In genomic region chr2:27842893-27843292, GRCm38 (mm10) we compare ENCODE assay signal across 32 mouse cellular contexts. TPM values are rescaled to one million over a fixed set of nuclear protein-coding genes. Genes with fewer than 3 reads are reported as not detected.
DNase-seq lines count a peak whose midpoint lies in the region; ATAC-seq and TF ChIP-seq lines count a peak whose summit lies in the region.
"Had no signal": no experiment of that assay in that cellular context is flagged by ENCODE, and none has a peak within 500 bp of the region (broad histone marks: within the 10 kb centered on the region; RNA-seq: fewer than 3 reads in every experiment).

No protein-coding gene starts in this region.

- H3K4me1 ChIP-seq in embryonic facial prominence, embryonic 11.5 days (ENCODE audit: control insufficient read depth, insufficient read depth, low read length): no peaks in the 10 kb centered on the region
- peaks cover 32% of the 10 kb centered on the region for H3K4me1 ChIP-seq in limb, embryonic 14.5 days (ENCODE audit: control insufficient read depth, insufficient read depth, low read length)
- H3K4me1 ChIP-seq in lung, adult 2 months (ENCODE audit: control insufficient read depth, insufficient read depth, low read length): no peaks in the 10 kb centered on the region
- no peaks in the 10 kb centered on the region for H3K4me1 ChIP-seq in liver, embryonic 11.5 days (replicated peaks; ENCODE audit: control insufficient read depth, insufficient read depth, low read length)
- H3K4me1 ChIP-seq: midbrain, embryonic 15.5 days had no signal

- no peaks in the 10 kb centered on the region for H3K79me2 ChIP-seq in C2C12 (ENCODE audit: control insufficient read depth, insufficient read depth)

- no peaks in the 10 kb centered on the region for H3K79me3 ChIP-seq in C2C12 (ENCODE audit: low read depth)

- peak; percentile 67 for DNase-seq in 3134 (ENCODE audit: extremely low read depth, insufficient read length, low spot score)
- peak; percentile 8 for DNase-seq in embryonic facial prominence, embryonic 11.5 days (ENCODE audit: low spot score)
- DNase-seq in limb, embryonic 14.5 days (ENCODE audit: low spot score): no peak
- DNase-seq in left cerebral cortex, postnatal 10 days (ENCODE audit: extremely low spot score in 1 of 2, low spot score in 2 of 2): no peak
- no peak for DNase-seq in lung, adult 2 months
- DNase-seq in layer of hippocampus, postnatal 10 days (ENCODE audit: low spot score in 2 of 2): no peak
- no peak for DNase-seq in liver, embryonic 11.5 days (ENCODE audit: low spot score)
- DNase-seq: adrenal gland, adult 2 months; adrenal gland, postnatal 36 days; cerebellum, adult 18-20 months; cerebellum, postnatal 14 days; gastrocnemius, postnatal 10 days; heart, adult 2 months; heart, postnatal 14 days; kidney, adult 2 months; lung, embryonic 14.5 days; lung, postnatal 14 days; right cerebral cortex, adult 18-20 months; thymus, postnatal 4 days had no signal

- H3K27ac ChIP-seq in embryonic facial prominence, embryonic 11.5 days (replicated peaks; ENCODE audit: low read depth, low read length): no peak overlapping the region
- 0 out of 2 replicates have a peak overlapping the region, but pooled peaks have one; percentile 10 for H3K27ac ChIP-seq in limb, embryonic 14.5 days (replicated peaks; ENCODE audit: low read depth, low read length)
- no peak overlapping the region for H3K27ac ChIP-seq in liver, embryonic 11.5 days (ENCODE audit: low read depth, low read length)
- H3K27ac ChIP-seq: embryonic facial prominence, embryonic 12.5 days; heart, adult 2 months; heart, embryonic 13.5 days; hindbrain, postnatal 0 days; intestine, embryonic 15.5 days; limb, embryonic 12.5 days; liver, embryonic 14.5 days; midbrain, embryonic 15.5 days had no signal

- H3K27me3 ChIP-seq in C2C12 (ENCODE audit: control insufficient read depth, insufficient read depth, insufficient read length): no peaks in the 10 kb centered on the region
- no peaks in the 10 kb centered on the region for H3K27me3 ChIP-seq in embryonic facial prominence, embryonic 11.5 days (ENCODE audit: control insufficient read depth, insufficient read depth, low read length)
- no peaks in the 10 kb centered on the region for H3K27me3 ChIP-seq in limb, embryonic 14.5 days (ENCODE audit: control insufficient read depth, insufficient read depth, low read length)
- H3K27me3 ChIP-seq in liver, embryonic 11.5 days (replicated peaks; ENCODE audit: control insufficient read depth, insufficient read depth, low read length): no peaks in the 10 kb centered on the region
- H3K27me3 ChIP-seq: embryonic facial prominence, embryonic 12.5 days; heart, embryonic 13.5 days; intestine, embryonic 15.5 days; limb, embryonic 12.5 days; midbrain, embryonic 15.5 days had no signal

- ATAC-seq in embryonic facial prominence, embryonic 11.5 days (replicated peaks; ENCODE audit: insufficient number of reproducible peaks, low FRiP score, low TSS enrichment, low read depth): no peak
- no peak for ATAC-seq in limb, embryonic 14.5 days (ENCODE audit: low FRiP score, low read depth)
- no peak for ATAC-seq in liver, embryonic 11.5 days (replicated peaks; ENCODE audit: low FRiP score)
- ATAC-seq: activated CD4-positive, CD25-positive, alpha-beta regulatory T cell, adult 4 months; forebrain, embryonic 16.5 days; hindbrain, postnatal 0 days; intestine, embryonic 15.5 days; midbrain, embryonic 15.5 days had no signal

- 67% methylated on average over 13 of the region's 13 CpGs for WGBS in embryonic facial prominence, embryonic 11.5 days
- WGBS in limb, embryonic 14.5 days: 40% methylated on average over 13 of the region's 13 CpGs
- WGBS in lung, adult 2 months: 70% methylated on average over 13 of the region's 13 CpGs
- 69% methylated on average over 13 of the region's 13 CpGs for WGBS in liver, embryonic 11.5 days

- no peak for TF ChIP-seq CTCF in C2C12 (IDR thresholded peaks at IDR 0.05; ENCODE audit: control insufficient read depth, insufficient read depth, insufficient read length)
- no peak for TF ChIP-seq CTCF in lung, adult 2 months (IDR thresholded peaks at IDR 0.05; ENCODE audit: insufficient read depth, low read length)

- intact Hi-C loops in left cerebral cortex, postnatal 10 days (cut with DNase I): no loop called here

- no peak overlapping the region for H3K4me3 ChIP-seq in C2C12 (ENCODE audit: insufficient read depth, poor library complexity, severe bottlenecking)
- H3K4me3 ChIP-seq in embryonic facial prominence, embryonic 11.5 days (ENCODE audit: low read depth, low read length): no peak overlapping the region
- H3K4me3 ChIP-seq in limb, embryonic 14.5 days (replicated peaks; ENCODE audit: low read length): no peak overlapping the region
- no peak overlapping the region for H3K4me3 ChIP-seq in lung, adult 2 months (replicated peaks; ENCODE audit: extremely low read depth, low read depth, low read length)
- no peak overlapping the region for H3K4me3 ChIP-seq in liver, embryonic 11.5 days (ENCODE audit: low read depth, low read length)
- H3K4me3 ChIP-seq: embryonic facial prominence, embryonic 12.5 days; erythroblast, embryonic 14.5 days; heart, adult 2 months; heart, embryonic 13.5 days; intestine, embryonic 15.5 days; limb, embryonic 12.5 days; midbrain, embryonic 15.5 days had no signal

- no peaks in the 10 kb centered on the region for H3K36me3 ChIP-seq in C2C12 (ENCODE audit: control insufficient read depth, insufficient read depth)
- no peaks in the 10 kb centered on the region for H3K36me3 ChIP-seq in embryonic facial prominence, embryonic 11.5 days (replicated peaks; ENCODE audit: control insufficient read depth, insufficient read depth, low read depth, low read length)
- no peaks in the 10 kb centered on the region for H3K36me3 ChIP-seq in limb, embryonic 14.5 days (ENCODE audit: control insufficient read depth, insufficient read depth, low read length)
- no peaks in the 10 kb centered on the region for H3K36me3 ChIP-seq in liver, embryonic 11.5 days (ENCODE audit: control insufficient read depth, insufficient read depth, low read length)
- H3K36me3 ChIP-seq: embryonic facial prominence, embryonic 12.5 days; G1E; heart, embryonic 13.5 days; intestine, embryonic 15.5 days; limb, embryonic 12.5 days; midbrain, embryonic 15.5 days had no signal

- TF ChIP-seq POLR2A in limb, embryonic 14.5 days (IDR thresholded peaks at IDR 0.05; ENCODE audit: borderline replicate concordance, extremely low read depth, insufficient read depth, insufficient read length): no peak
- TF ChIP-seq POLR2A in lung, adult 2 months (IDR thresholded peaks at IDR 0.05; ENCODE audit: borderline replicate concordance, extremely low read depth, low read depth, low read length): no peak

- no peaks in the 10 kb centered on the region for H3K9me3 ChIP-seq in embryonic facial prominence, embryonic 11.5 days (replicated peaks; ENCODE audit: control insufficient read depth, low read length)
- H3K9me3 ChIP-seq in limb, embryonic 14.5 days (ENCODE audit: control insufficient read depth, low read length): no peaks in the 10 kb centered on the region
- H3K9me3 ChIP-seq in liver, embryonic 11.5 days (ENCODE audit: control insufficient read depth, low read length): no peaks in the 10 kb centered on the region
- H3K9me3 ChIP-seq: embryonic facial prominence, embryonic 12.5 days; G1E; heart, embryonic 13.5 days; intestine, embryonic 15.5 days; limb, embryonic 12.5 days; midbrain, embryonic 15.5 days had no signal

- no peak overlapping the region for H3K4me2 ChIP-seq in embryonic facial prominence, embryonic 11.5 days (ENCODE audit: low read depth, low read length)
- H3K4me2 ChIP-seq in limb, embryonic 14.5 days (replicated peaks; ENCODE audit: low read depth, low read length, severe bottlenecking): no peak overlapping the region
- no peak overlapping the region for H3K4me2 ChIP-seq in liver, embryonic 11.5 days
- H3K4me2 ChIP-seq: embryonic facial prominence, embryonic 12.5 days; heart, embryonic 13.5 days; intestine, embryonic 15.5 days; limb, embryonic 12.5 days; lung, embryonic 14.5 days; midbrain, embryonic 15.5 days had no signal

- no peak overlapping the region for H3K9ac ChIP-seq in embryonic facial prominence, embryonic 11.5 days (replicated peaks; ENCODE audit: low read length)
- no peak overlapping the region for H3K9ac ChIP-seq in limb, embryonic 14.5 days (ENCODE audit: low read depth, low read length, severe bottlenecking)
- H3K9ac ChIP-seq in liver, embryonic 11.5 days (ENCODE audit: low read depth, low read length): no peak overlapping the region
- H3K9ac ChIP-seq: embryonic facial prominence, embryonic 12.5 days; heart, embryonic 13.5 days; intestine, embryonic 15.5 days; limb, embryonic 12.5 days; liver, embryonic 14.5 days; lung, embryonic 14.5 days; midbrain, embryonic 15.5 days had no signal

- no peak overlapping the region for H3ac ChIP-seq in C2C12 (ENCODE audit: control insufficient read depth, insufficient read length, low read depth)

TF ChIP-seq in C2C12, 6 proteins besides CTCF, POLR2A, EP300 and RAD21:
- TF ChIP-seq USF1 (IDR thresholded peaks at IDR 0.05; ENCODE audit: low read depth) (peak; percentile 58), MYOG (IDR thresholded peaks at IDR 0.05; ENCODE audit: control insufficient read depth, extremely low read depth, insufficient read length) (no peak), CEBPB (IDR thresholded peaks at IDR 0.05; ENCODE audit: low read depth) (no peak), MAX (IDR thresholded peaks at IDR 0.05) (peak; percentile 100), FOSL1 (IDR thresholded peaks at IDR 0.05; ENCODE audit: insufficient read depth, low read length, poor library complexity, severe bottlenecking) (peak; percentile 17), MYOD1 (IDR thresholded peaks at IDR 0.05; ENCODE audit: control insufficient read depth, insufficient read length, low read depth) (peak; percentile 17)

RNA-seq across cellular contexts. Expression of gene Col5a1, which starts 43.3 kb away (rescaled TPM):
- polyA plus RNA-seq in C2C12 (2012; fragmentation: generic; extraction: Trizol): 37.9 TPM
- polyA plus RNA-seq in embryonic facial prominence, embryonic 11.5 days (2014; fragmentation: Nextera tagmentation; extraction: Ambion mirVana): 29.0 and 32.0 TPM in 2 replicates
- polyA plus RNA-seq in limb, embryonic 14.5 days (2012; rRNA removed): 298 and 304 TPM in 2 replicates
- 256 and 260 TPM in 2 replicates for polyA plus RNA-seq in limb, embryonic 14.5 days (2014; fragmentation: Nextera tagmentation; extraction: Ambion mirVana)
- 10 to 100 TPM; 10.4 to 13.1 TPM for total RNA-seq in left cerebral cortex, postnatal 10 days (2021)
- 18.5 and 18.8 TPM in 2 replicates for polyA plus RNA-seq in lung, adult 2 months (2012; rRNA removed)
- 10 to 100 TPM in 1 of 2 experiments, 1 to 10 TPM in 1; 9.9 to 10.8 TPM for total RNA-seq in layer of hippocampus, postnatal 10 days (2021)
- polyA plus RNA-seq in liver, embryonic 11.5 days (2014; fragmentation: Nextera tagmentation; extraction: Ambion mirVana): 23.3 and 27.9 TPM in 2 replicates
- total RNA-seq: neutrophil, adult 5-6 weeks had no signal
- polyA plus RNA-seq: activated CD4-positive, CD25-positive, alpha-beta regulatory T cell, adult 4 months had no signal

Comparison
In these comparisons a context has a peak if more than half of its experiments do, and no peak if none do; other contexts are left out.
1. DNase-seq: peak in 3134 (single experiment) and embryonic facial prominence, embryonic 11.5 days (single experiment); none in limb, embryonic 14.5 days (single experiment), left cerebral cortex, postnatal 10 days (0 of 2), lung, adult 2 months (single experiment), layer of hippocampus, postnatal 10 days (0 of 2) and liver, embryonic 11.5 days (single experiment).